Mouse (Mus musculus) lung, adult 2 months (tissue): ENCODE results near the gene Mob3b. TPM values are rescaled to one million over a fixed set of nuclear protein-coding genes. Genes with fewer than 3 reads are reported as not detected.

Experiments used
- DNase-seq: peaks from one replicate; pipeline ENCODE4 v3.0.0; 2022
- H3K4me1 ChIP-seq: fragments of 200-500 bp; 2 replicates; pipeline ENCODE4 v1.6.1; 2011; ENCODE audit warnings: low read length; ENCODE audit not compliant: control insufficient read depth, insufficient read depth
- H3K4me3 ChIP-seq: fragments of 200-500 bp; replicated peaks from 2 replicates; pipeline ENCODE3; 2011; ENCODE audit warnings: low read depth, mild to moderate bottlenecking, control low read depth, low read length; ENCODE audit errors: extremely low read depth
- CTCF ChIP-seq: fragments of 200-500 bp; IDR thresholded peaks from 2 replicates; pipeline ENCODE4 v1.5.1; 2011; ENCODE audit warnings: mild to moderate bottlenecking, low read length, control low read depth; ENCODE audit not compliant: insufficient read depth
- POLR2A ChIP-seq: fragments of 200-500 bp; IDR thresholded peaks from 2 replicates; pipeline ENCODE4 v1.6.1; 2011; ENCODE audit warnings: low read depth, mild to moderate bottlenecking, control low read depth, low read length, borderline replicate concordance; ENCODE audit errors: extremely low read depth
- WGBS: fragments of 180-500 bp; shearing (Covaris S2); methylation state at CpG from one replicate; pipeline ENCODE4 v1.1.7; 2018; 5-methylcytosine and 5-hydroxymethylcytosine counted together
- polyA plus RNA-seq: library from polyadenylated mRNA; depleted of rRNA; stranded (reverse); fragments of >200 nt; gene quantifications from 2 replicates; pipeline ENCODE4 v1.2.3, GENCODE M21; 2012

The Mob3b gene
- polyA plus RNA-seq, 1 experiment: 10.4 TPM

DNA sequence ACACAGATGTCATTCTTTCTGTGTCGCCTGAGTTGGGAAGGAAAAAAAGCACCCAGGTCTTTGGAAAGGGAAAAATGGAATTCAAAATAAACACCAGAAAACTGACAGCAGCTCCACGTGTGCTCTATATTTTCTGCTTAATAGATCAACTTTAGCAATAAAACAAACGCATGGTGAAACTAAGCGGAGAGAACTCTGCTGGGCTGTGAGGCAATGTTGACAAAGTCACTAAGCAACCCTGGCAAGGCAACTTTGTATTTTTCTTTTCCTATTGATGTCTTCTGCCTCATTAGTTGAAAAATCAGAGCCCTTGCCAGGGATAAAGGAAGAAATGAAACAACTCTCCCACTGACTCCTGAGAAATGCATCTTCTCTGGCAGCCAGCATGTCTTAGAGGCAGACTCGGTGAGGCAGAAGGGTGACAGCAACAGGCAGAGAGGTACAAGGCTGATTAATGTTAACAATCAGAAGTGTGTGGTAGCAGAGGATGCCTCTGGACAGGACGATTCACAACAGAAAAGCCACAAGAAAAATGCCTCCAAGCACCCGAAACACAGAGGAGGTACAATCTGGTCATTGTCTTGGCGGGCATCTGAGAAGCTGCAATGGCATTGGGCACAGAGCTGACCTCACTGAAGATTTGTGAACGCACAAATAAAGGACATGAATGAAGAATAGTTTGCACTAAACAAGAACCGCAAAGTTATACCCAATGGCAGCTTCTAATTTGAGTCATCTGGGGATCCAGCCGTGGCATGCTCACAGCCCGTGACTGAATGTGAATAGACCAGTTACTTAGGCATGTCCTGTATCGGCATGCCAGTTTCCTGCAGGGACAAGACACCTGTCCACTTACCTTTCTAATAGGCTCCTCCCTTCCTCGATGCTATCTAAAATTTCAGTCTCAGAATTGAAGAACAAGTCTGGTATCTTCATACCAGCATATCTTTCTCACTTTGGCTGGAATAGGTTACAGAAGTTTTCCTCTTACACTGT lies 67.7 kb downstream of the Mob3b start:
- TF ChIP-seq CTCF (no peak), POLR2A (no peak)
- Histone ChIP-seq H3K4me1 (no peaks in the 10 kb centered on the region; the same call in none of the 2 replicates), H3K4me3 (no peak overlapping the region)
- WGBS: 59% methylated on average over 14 of the region's 14 CpGs
- DNase-seq: no peak

DNA sequence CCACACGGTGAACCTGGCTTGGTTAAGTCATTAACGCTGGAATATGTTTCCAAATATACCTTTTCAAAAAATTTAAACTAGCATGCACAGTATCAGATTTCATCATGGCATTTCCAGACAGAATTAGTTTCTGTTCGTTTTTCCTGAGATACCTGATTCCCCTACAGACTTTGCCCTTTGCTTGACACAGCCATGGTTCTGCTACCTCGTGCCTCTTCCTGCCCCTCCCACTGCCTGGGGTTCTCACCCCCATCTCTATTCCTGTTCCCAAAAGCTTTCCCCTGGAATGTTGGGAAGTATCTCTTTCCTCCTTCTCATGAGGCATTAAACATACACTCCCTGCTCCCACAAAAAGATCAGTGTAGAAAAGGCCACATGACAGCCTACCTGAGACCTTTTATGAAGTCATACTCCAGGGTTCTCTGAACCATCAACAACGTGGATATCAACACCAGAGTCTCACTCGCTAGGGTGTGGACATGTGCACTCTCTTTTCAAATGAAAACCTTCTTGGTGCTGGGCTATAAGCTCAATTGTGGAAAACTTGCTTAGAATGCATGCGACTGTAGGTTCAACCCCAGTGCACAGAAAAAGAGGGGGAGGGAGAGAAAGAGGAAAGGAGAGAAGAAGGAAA lies 71.1 kb downstream of the Mob3b start:
- no peak for TF ChIP-seq CTCF
- no peak for TF ChIP-seq POLR2A
- Histone ChIP-seq H3K4me1 (no peaks in the 10 kb centered on the region; the same call in none of the 2 replicates), H3K4me3 (no peak overlapping the region)
- WGBS: 64% methylated on average over 7 of the region's 7 CpGs
- no peak for DNase-seq

DNA sequence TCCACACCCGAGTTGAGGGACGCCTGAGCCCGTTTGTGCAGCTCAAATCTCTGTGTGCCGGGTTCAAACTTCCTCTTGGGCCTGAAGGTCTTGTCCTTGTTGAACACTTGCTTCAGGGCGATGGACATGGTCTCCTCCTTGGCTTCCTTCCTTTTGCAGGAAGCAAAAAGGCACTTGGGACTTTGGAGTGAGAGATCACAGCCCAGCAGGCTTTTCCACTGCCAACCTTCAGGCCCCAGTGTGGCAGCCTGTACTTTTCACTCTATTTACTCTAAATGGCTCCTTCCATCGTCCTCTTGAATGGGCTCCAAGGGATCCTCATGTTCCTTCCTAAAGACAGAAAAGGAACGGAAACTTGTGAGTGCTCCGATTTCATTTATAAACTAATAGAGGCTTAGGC lies 73.2 kb downstream of the Mob3b start:
- no peak for DNase-seq
- WGBS: 82% methylated on average over 8 of the region's 8 CpGs
- H3K4me1 ChIP-seq: no peaks in the 10 kb centered on the region; the same call in none of the 2 replicates
- TF ChIP-seq CTCF (no peak), POLR2A (no peak)
- H3K4me3 ChIP-seq: no peak overlapping the region

DNA sequence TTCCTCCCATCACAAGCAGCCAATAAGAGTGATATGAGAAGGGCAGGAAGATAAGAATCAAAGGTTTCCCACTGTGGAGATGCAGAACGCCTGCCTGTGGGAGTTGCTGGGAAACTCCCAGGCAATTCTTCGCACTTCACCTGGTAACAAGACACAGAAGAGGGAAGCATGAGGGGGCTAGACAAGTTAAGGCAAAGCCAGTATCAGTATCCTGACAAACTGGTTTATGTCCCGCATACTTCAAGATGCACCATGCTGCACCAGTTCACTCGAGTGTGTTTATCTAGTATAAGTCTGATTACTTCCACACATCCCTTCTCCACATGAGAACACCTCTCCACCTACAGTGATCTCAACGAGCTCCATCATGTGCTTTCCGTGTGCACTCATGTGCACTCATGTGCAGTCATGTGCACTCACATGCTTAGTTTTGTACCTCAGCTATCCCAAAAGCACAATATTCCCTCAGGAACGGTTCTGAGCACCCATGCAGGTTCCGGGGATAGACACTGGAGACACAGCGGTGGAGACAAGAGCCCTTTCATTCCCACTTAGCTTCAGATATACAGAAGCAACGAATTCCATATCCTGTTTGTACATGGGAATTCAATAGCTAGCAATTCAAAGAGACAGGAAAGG lies 74.7 kb downstream of the Mob3b start:
- TF ChIP-seq CTCF: no peak
- TF ChIP-seq POLR2A: no peak
- 55% methylated on average over 10 of the region's 10 CpGs for WGBS
- DNase-seq: no peak

DNA sequence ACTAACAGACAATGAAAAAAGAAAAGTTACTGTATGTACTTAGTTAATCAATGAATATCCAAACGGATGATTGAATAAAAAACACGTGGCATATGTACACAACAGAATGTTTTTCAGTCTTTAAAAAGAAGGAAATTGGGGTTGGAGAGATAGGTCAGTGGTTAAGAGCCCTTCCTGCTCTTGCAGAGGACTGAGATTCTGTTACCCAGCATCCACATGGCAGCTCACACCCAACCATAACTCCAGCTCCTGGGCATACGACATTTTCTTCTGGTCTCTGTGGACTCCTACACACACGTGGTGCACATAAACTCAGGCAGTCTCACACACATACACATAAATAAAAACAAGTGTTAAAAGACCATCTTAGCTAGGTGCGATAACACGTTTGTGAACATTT lies 77.0 kb downstream of the Mob3b start:
- DNase-seq: no peak
- TF ChIP-seq CTCF: no peak
- TF ChIP-seq POLR2A: no peak
- WGBS: 80% methylated on average over 6 of the region's 6 CpGs
- Histone ChIP-seq H3K4me3 (no peak overlapping the region), H3K4me1 (no peaks in the 10 kb centered on the region; the same call in 1 of the 2 replicates)

More for the DNA sequence above, 74.7 kb downstream of the Mob3b start:
- H3K4me3 ChIP-seq: no peak overlapping the region
- no peaks in the 10 kb centered on the region; the same call in none of the 2 replicates for H3K4me1 ChIP-seq

GRCm38 (mm10) chr4:35068739-35069138 lies 88.5 kb downstream of the Mob3b start:
- Histone ChIP-seq H3K4me3 (no peak overlapping the region), H3K4me1 (peaks cover 18% of the 10 kb centered on the region)
- TF ChIP-seq POLR2A (no peak), CTCF (no peak)
- no peak for DNase-seq
- WGBS: 43% methylated on average over 4 of the region's 4 CpGs

DNA sequence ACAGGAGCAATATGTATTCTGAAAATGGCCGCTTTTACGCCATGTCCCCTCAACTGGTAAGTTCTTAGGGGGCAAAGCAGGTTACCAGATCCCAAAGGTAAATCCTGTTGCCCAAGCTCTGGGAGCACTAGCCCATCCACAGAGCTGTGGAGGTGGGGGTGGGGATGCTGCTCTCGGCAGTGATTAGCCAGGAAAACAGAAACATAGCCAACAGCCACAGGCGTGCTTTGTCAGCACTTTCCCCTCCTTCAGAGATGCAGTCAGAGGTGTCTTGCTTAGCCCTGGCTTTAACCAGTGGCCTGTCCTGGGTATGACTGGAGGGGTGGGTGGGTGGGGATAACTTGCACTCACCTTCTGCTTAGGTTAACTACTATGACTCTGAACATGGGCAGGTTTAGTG lies 91.1 kb downstream of the Mob3b start:
- 83% methylated on average over 4 of the region's 4 CpGs for WGBS
- no peak overlapping the region for H3K4me3 ChIP-seq
- peaks cover 18% of the 10 kb centered on the region for H3K4me1 ChIP-seq
- TF ChIP-seq POLR2A: no peak
- TF ChIP-seq CTCF: no peak
- DNase-seq: no peak

DNA sequence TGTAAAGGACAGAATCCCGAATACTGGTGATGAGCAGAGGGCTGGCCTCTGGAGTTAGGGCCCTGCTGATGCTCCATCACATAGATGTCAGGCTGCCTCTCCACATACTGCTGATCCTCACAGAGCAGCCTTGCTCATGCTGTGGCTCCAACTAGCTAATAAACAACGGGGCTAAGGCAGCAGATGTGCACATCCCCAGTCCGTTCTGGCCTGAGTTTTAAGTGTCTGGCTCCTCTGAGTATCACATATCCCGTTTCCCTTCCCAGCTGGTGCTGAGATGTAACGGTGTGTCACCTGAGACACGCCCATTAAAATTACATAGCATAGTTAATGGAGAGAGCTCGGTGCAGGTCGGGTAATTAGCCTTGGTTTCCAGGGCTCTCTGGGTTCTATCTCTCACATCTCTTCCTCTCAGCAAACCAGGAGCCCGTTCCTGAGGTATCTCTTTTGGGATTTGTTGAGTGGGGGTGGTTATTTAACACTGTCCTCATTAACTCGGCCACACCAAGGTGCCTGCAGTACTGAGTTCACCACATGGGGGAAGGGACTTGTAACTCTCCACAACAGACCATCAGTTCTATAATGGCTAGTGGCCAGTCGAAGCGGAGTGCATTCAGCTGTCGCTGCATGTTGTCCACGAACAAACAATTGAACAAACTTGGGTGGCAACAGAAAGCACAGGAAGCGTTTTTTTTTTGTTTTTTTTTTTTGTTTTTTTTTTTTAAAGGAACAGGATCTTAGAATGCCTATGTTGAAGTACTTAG lies 92.0 kb downstream of the Mob3b start:
- no peak overlapping the region for H3K4me3 ChIP-seq
- peaks cover 18% of the 10 kb centered on the region for H3K4me1 ChIP-seq
- TF ChIP-seq POLR2A (no peak), CTCF (0 out of 2 replicates have a peak, but pooled peaks have one; percentile 2)
- no peak for DNase-seq
- WGBS: 50% methylated on average over 15 of the region's 15 CpGs

GRCm38 (mm10) chr4:35063146-35063719 lies 94.1 kb downstream of the Mob3b start:
- no peak overlapping the region for H3K4me3 ChIP-seq
- 60% methylated on average over 7 of the region's 7 CpGs for WGBS
- TF ChIP-seq POLR2A (no peak), CTCF (no peak)
- peaks cover 7% of the 10 kb centered on the region for H3K4me1 ChIP-seq
- no peak for DNase-seq
